Mouse (Mus musculus): ENCODE results near the gene Gm49721.
"Not testable (repeated sequence)": the region's sequence is repeated elsewhere in the genome, so short reads cannot be mapped to it uniquely, and the experiment has no call there.

Gene Gm49721

GRCm38 (mm10) chr17:6986118-6986517 lies 7.4 kb downstream of the Gm49721 start:
- DNase-seq = not testable (repeated sequence)

- not testable (repeated sequence) for DNase-seq
These were observed 16.8 kb downstream of the Gm49721 start for GRCm38 (mm10) chr17:6995504-6995903.

GRCm38 (mm10) chr17:6996826-6997225 lies 18.1 kb downstream of the Gm49721 start:
- DNase-seq = not testable (repeated sequence)

GRCm38 (mm10) chr17:6997778-6998490 lies 19.2 kb downstream of the Gm49721 start:
- not testable (repeated sequence) for DNase-seq

- DNase-seq = not testable (repeated sequence)
These were observed 23.3 kb downstream of the Gm49721 start for GRCm38 (mm10) chr17:7001790-7002585.

- DNase-seq = not testable (repeated sequence)
These were observed 24.7 kb downstream of the Gm49721 start for GRCm38 (mm10) chr17:7003392-7003791.

GRCm38 (mm10) chr17:7005646-7006045 lies 26.9 kb downstream of the Gm49721 start:
- DNase-seq = not testable (repeated sequence)

- not testable (repeated sequence) for DNase-seq
These were observed 30.2 kb downstream of the Gm49721 start for GRCm38 (mm10) chr17:7008885-7009284.

GRCm38 (mm10) chr17:7009440-7009839 lies 30.7 kb downstream of the Gm49721 start:
- not testable (repeated sequence) for DNase-seq

- DNase-seq = not testable (repeated sequence)
These were observed 31.2 kb downstream of the Gm49721 start for GRCm38 (mm10) chr17:7009901-7010300.

- not testable (repeated sequence) for DNase-seq
These were observed 35.5 kb downstream of the Gm49721 start for GRCm38 (mm10) chr17:7014190-7014589.

GRCm38 (mm10) chr17:7025257-7025656 lies 46.6 kb downstream of the Gm49721 start, which contains the start of gene Gm1604a:
Gene Gm1604a, plus strand, starts transcription at chr17:7025568.
- not testable (repeated sequence) for DNase-seq

- not testable (repeated sequence) for DNase-seq
These were observed 47.2 kb downstream of the Gm49721 start for GRCm38 (mm10) chr17:7025764-7026346.

GRCm38 (mm10) chr17:7030204-7030603 lies 51.5 kb downstream of the Gm49721 start:
- not testable (repeated sequence) for DNase-seq

- not testable (repeated sequence) for DNase-seq
These were observed 52.0 kb downstream of the Gm49721 start for GRCm38 (mm10) chr17:7030622-7031174.

- not testable (repeated sequence) for DNase-seq
These were observed 54.8 kb downstream of the Gm49721 start for GRCm38 (mm10) chr17:7033192-7034166.

- DNase-seq = not testable (repeated sequence)
These were observed 90.4 kb downstream of the Gm49721 start for GRCm38 (mm10) chr17:7068997-7069539.

GRCm38 (mm10) chr17:7069561-7070240 lies 91.0 kb downstream of the Gm49721 start:
- not testable (repeated sequence) for DNase-seq

GRCm38 (mm10) chr17:7074494-7074893 lies 95.8 kb downstream of the Gm49721 start:
- peak; percentile 29 for DNase-seq

GRCm38 (mm10) chr17:7075519-7075918 lies 96.8 kb downstream of the Gm49721 start:
- not testable (repeated sequence) for DNase-seq

- DNase-seq = peak; percentile 28
These were observed 100.9 kb downstream of the Gm49721 start for GRCm38 (mm10) chr17:7079558-7079957.
